Mouse (Mus musculus) lung, adult 2 months (tissue): ENCODE measurements at regions not wholly inside any gene's neighbourhood (a gene's known extent, or its start where the extent isn't known, plus 50 kb on each side); places are given as distances from the start of the nearest gene placed in this dataset.

Experiments
- DNase-seq: peaks from one replicate; pipeline ENCODE4 v3.0.0; 2022
- H3K4me1 ChIP-seq: fragments of 200-500 bp; 2 replicates; pipeline ENCODE4 v1.6.1; 2011; ENCODE audit warnings: low read length; ENCODE audit not compliant: control insufficient read depth, insufficient read depth
- H3K4me3 ChIP-seq: fragments of 200-500 bp; replicated peaks from 2 replicates; pipeline ENCODE3; 2011; ENCODE audit warnings: low read depth, mild to moderate bottlenecking, control low read depth, low read length; ENCODE audit errors: extremely low read depth
- CTCF ChIP-seq: fragments of 200-500 bp; IDR thresholded peaks from 2 replicates; pipeline ENCODE4 v1.5.1; 2011; ENCODE audit warnings: mild to moderate bottlenecking, low read length, control low read depth; ENCODE audit not compliant: insufficient read depth
- POLR2A ChIP-seq: fragments of 200-500 bp; IDR thresholded peaks from 2 replicates; pipeline ENCODE4 v1.6.1; 2011; ENCODE audit warnings: low read depth, mild to moderate bottlenecking, control low read depth, low read length, borderline replicate concordance; ENCODE audit errors: extremely low read depth
- WGBS: fragments of 180-500 bp; shearing (Covaris S2); methylation state at CpG from one replicate; pipeline ENCODE4 v1.1.7; 2018; 5-methylcytosine and 5-hydroxymethylcytosine counted together

- H3K4me3 ChIP-seq: no peak overlapping the region
- no peak for DNase-seq
- no peaks in the 10 kb centered on the region for H3K4me1 ChIP-seq
- 21% methylated on average over 15 of the region's 15 CpGs for WGBS
- no peak for TF ChIP-seq CTCF
Observed at GRCm38 (mm10) chr11:84760622-84761196, 58.6 kb downstream of the Mrm1 start.

GRCm38 (mm10) chr11:84759478-84759986 lies 59.8 kb downstream of the Mrm1 start:
- WGBS: 73% methylated on average over 5 of the region's 5 CpGs
- no peak for DNase-seq
- no peak overlapping the region for H3K4me3 ChIP-seq
- no peaks in the 10 kb centered on the region for H3K4me1 ChIP-seq
- no peak for TF ChIP-seq POLR2A
- no peak for TF ChIP-seq CTCF

- no peak for TF ChIP-seq POLR2A
- no peak for TF ChIP-seq CTCF
- Histone ChIP-seq H3K4me3 (no peak overlapping the region), H3K4me1 (no peaks in the 10 kb centered on the region)
- 74% methylated on average over 6 of the region's 6 CpGs for WGBS
- no peak for DNase-seq
Observed at GRCm38 (mm10) chr11:84752007-84752406, 67.3 kb downstream of the Mrm1 start.

- H3K4me3 ChIP-seq: no peak overlapping the region
- TF ChIP-seq CTCF (no peak), POLR2A (no peak)
- H3K4me1 ChIP-seq: no peaks in the 10 kb centered on the region
- WGBS: 36% methylated on average over 12 of the region's 12 CpGs
- DNase-seq: no peak
Observed at GRCm38 (mm10) chr11:84749490-84750349, 69.6 kb downstream of the Mrm1 start.

GRCm38 (mm10) chr11:84738769-84739589 lies 80.3 kb downstream of the Mrm1 start:
- H3K4me3 ChIP-seq: no peak overlapping the region
- H3K4me1 ChIP-seq: no peaks in the 10 kb centered on the region
- WGBS: 13% methylated on average over 17 of the region's 17 CpGs
- DNase-seq: no peak
- no peak for TF ChIP-seq POLR2A
- no peak for TF ChIP-seq CTCF

- 37% methylated on average over 3 of the region's 3 CpGs for WGBS
- TF ChIP-seq POLR2A (no peak), CTCF (no peak)
- no peak for DNase-seq
- no peaks in the 10 kb centered on the region for H3K4me1 ChIP-seq
- no peak overlapping the region for H3K4me3 ChIP-seq
Observed at GRCm38 (mm10) chr11:84738128-84738527, 81.2 kb downstream of the Mrm1 start.

- WGBS: 59% methylated on average over 6 of the region's 6 CpGs
- DNase-seq: no peak
- TF ChIP-seq POLR2A: no peak
- TF ChIP-seq CTCF: no peak
- H3K4me1 ChIP-seq: no peaks in the 10 kb centered on the region
- no peak overlapping the region for H3K4me3 ChIP-seq
Observed at GRCm38 (mm10) chr11:84731890-84732289, 87.4 kb downstream of the Mrm1 start.

GRCm38 (mm10) chr11:84730218-84730617 lies 89.1 kb downstream of the Mrm1 start:
- TF ChIP-seq CTCF (no peak), POLR2A (no peak)
- 28% methylated on average over 8 of the region's 8 CpGs for WGBS
- DNase-seq: no peak
- no peak overlapping the region for H3K4me3 ChIP-seq
- no peaks in the 10 kb centered on the region for H3K4me1 ChIP-seq

- 7% methylated on average over 2 of the region's 2 CpGs for WGBS
- no peaks in the 10 kb centered on the region for H3K4me1 ChIP-seq
- H3K4me3 ChIP-seq: no peak overlapping the region
- no peak for TF ChIP-seq POLR2A
- TF ChIP-seq CTCF: no peak
- no peak for DNase-seq
Observed at GRCm38 (mm10) chr11:84729189-84729588, 90.1 kb downstream of the Mrm1 start.
